Mouse (Mus musculus) cerebellum, adult 9-10 months (tissue): ENCODE results near the gene Bicral.

Experiments
- DNase-seq: peaks from one replicate; pipeline ENCODE4 v3.0.0; 2022

The Bicral gene

DNA sequence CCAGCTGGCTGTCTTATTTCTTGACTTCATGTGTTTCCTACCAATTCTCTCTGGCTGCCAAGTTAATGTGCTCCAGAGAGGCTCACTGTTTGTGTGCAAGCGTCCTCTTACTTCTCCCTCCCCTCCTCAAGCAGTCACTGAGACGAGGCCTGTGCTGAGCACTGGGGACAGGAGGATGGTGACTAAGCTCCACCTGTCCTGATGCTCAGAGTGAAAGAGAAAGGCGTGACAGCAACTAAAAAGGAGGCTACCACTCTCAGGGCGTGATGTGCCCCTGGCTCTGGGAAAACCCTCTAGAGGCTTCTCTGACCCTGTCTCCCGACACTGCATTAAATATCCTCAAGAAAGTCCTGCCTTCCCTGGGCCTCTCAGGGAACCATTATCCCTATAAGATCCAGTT, 109.0 kb downstream of the Bicral start:
- DNase-seq: no peak
